Mouse (Mus musculus) cerebellum, postnatal 25 days (tissue): ENCODE measurements around the gene Vstm4.

ENCODE experiments used
- DNase-seq, 2 experiments: peaks; one replicate each; pipeline ENCODE4 v3.0.0; 2021; ENCODE audit warnings: mixed read lengths in 2 of 2

Vstm4 gene

GRCm38 (mm10) chr14:32950312-32951301 lies 94.1 kb downstream of the Vstm4 start:
- DNase-seq = no peak

GRCm38 (mm10) chr14:32956486-32956885 lies 99.9 kb downstream of the Vstm4 start:
- peak; percentile 12 to 42 for DNase-seq

- no peak for DNase-seq
Measured at GRCm38 (mm10) chr14:32958671-32959070, 102.1 kb downstream of the Vstm4 start.

GRCm38 (mm10) chr14:32960481-32960880 lies 103.9 kb downstream of the Vstm4 start:
- DNase-seq = peak; percentile 66 to 75

GRCm38 (mm10) chr14:32964742-32965141 lies 108.2 kb downstream of the Vstm4 start:
- no peak for DNase-seq

GRCm38 (mm10) chr14:32970700-32971099 lies 114.1 kb downstream of the Vstm4 start:
- no peak for DNase-seq

GRCm38 (mm10) chr14:32984176-32984738 lies 127.7 kb downstream of the Vstm4 start:
- no peak for DNase-seq

- no peak for DNase-seq
Measured at GRCm38 (mm10) chr14:32986659-32987058, 130.1 kb downstream of the Vstm4 start.
